In genomic region chr2:180292906-180293305, GRCm38 (mm10) we compare ENCODE assay signal across 32 mouse cellular contexts. TPM values are rescaled to one million over a fixed set of nuclear protein-coding genes. Genes with fewer than 3 reads are reported as not detected.
DNase-seq lines count a peak whose midpoint lies in the region; ATAC-seq and TF ChIP-seq lines count a peak whose summit lies in the region.
"Had no signal": no experiment of that assay in that cellular context is flagged by ENCODE, and none has a peak within 500 bp of the region (broad histone marks: within the 10 kb centered on the region; RNA-seq: fewer than 3 reads in every experiment).

No protein-coding gene starts in this region.

- peak overlapping the region; percentile 45 for H3K27ac ChIP-seq in lung, embryonic 14.5 days (ENCODE audit: low read depth)
- H3K27ac ChIP-seq in lung, postnatal 0 days (ENCODE audit: low read length): no peak overlapping the region
- peak overlapping the region; percentile 82 for H3K27ac ChIP-seq in ES-Bruce4 (ENCODE audit: insufficient read depth, low read length)
- H3K27ac ChIP-seq in ES-E14 (ENCODE audit: insufficient read depth, low read depth, low read length, poor library complexity, severe bottlenecking): no peak overlapping the region
- H3K27ac ChIP-seq: embryonic facial prominence, embryonic 13.5 days; forebrain, embryonic 12.5 days; forebrain, embryonic 15.5 days; heart, embryonic 13.5 days; hindbrain, embryonic 14.5 days; hindbrain, postnatal 0 days had no signal

- no peak for TF ChIP-seq EP300 in lung, postnatal 0 days (IDR thresholded peaks at IDR 0.05)
- TF ChIP-seq EP300 in ES-Bruce4 (IDR thresholded peaks at IDR 0.05; ENCODE audit: insufficient read depth, low read depth, low read length): peak; percentile 91

- no peaks in the 10 kb centered on the region for H3K36me3 ChIP-seq in lung, embryonic 14.5 days (ENCODE audit: insufficient read depth)
- no peaks in the 10 kb centered on the region for H3K36me3 ChIP-seq in lung, postnatal 0 days (ENCODE audit: insufficient read depth, low read length)
- H3K36me3 ChIP-seq in ES-Bruce4 (ENCODE audit: control insufficient read depth, insufficient read depth, low read length, poor library complexity, severe bottlenecking) (no peaks in the 10 kb centered on the region), ES-E14 (ENCODE audit: control insufficient read depth, insufficient read depth, low read length, poor library complexity, severe bottlenecking) (no peaks in the 10 kb centered on the region)
- H3K36me3 ChIP-seq: embryonic facial prominence, embryonic 13.5 days; forebrain, embryonic 12.5 days; forebrain, embryonic 15.5 days; G1E; heart, embryonic 10.5 days; heart, embryonic 13.5 days had no signal

- WGBS in lung, embryonic 14.5 days: 42% methylated on average over 8 of the region's 8 CpGs
- 48% methylated on average over 8 of the region's 8 CpGs for WGBS in lung, postnatal 0 days

- DNase-seq in lung, embryonic 14.5 days: no peak
- DNase-seq in lung, postnatal 36 days: no peak
- DNase-seq in lung, postnatal 0 days (ENCODE audit: low spot score): peak; percentile 49
- DNase-seq in lung, postnatal 10 days: no peak
- no peak for DNase-seq in ES-E14 (ENCODE audit: low read depth, low spot score)
- no peak for DNase-seq in Muller cell, postnatal 12 days (ENCODE audit: inconsistent ontology term)
- no peak for DNase-seq in kidney, postnatal 10 days
- DNase-seq: adrenal gland, postnatal 10 days; adrenal gland, postnatal 36 days; B cell, adult 2 months; cerebellum, adult 18-20 months; cerebellum, adult 9-10 months; cerebellum, postnatal 14 days; gastrocnemius, postnatal 25 days; heart, adult 18-20 months; heart, postnatal 14 days; heart, postnatal 4 days had no signal

- in situ Hi-C loops in ES-E14 (cut with MboI; ENCODE audit: low sequenced_read_pairs in 2 of 2, unreplicated experiment in 2 of 2): no loop called here

- H3K4me2 ChIP-seq in lung, embryonic 14.5 days: no peak overlapping the region
- H3K4me2 ChIP-seq in lung, postnatal 0 days (replicated peaks; ENCODE audit: low read depth, low read length): no peak overlapping the region
- H3K4me2 ChIP-seq: embryonic facial prominence, embryonic 13.5 days; forebrain, embryonic 12.5 days; forebrain, embryonic 15.5 days; heart, embryonic 13.5 days; hindbrain, embryonic 14.5 days had no signal

- ATAC-seq in lung, embryonic 14.5 days (ENCODE audit: insufficient read depth): peak; percentile 7; the same call in 1 of the 2 replicates
- ATAC-seq in lung, postnatal 0 days: 0 out of 2 replicates have a peak, but pooled peaks have one; percentile 9
- ATAC-seq: forebrain, embryonic 15.5 days; hindbrain, postnatal 0 days; inflammation-experienced regulatory T-cells, adult 6 months had no signal

- H3K9me3 ChIP-seq in lung, embryonic 14.5 days (ENCODE audit: low read depth, low read length): no peaks in the 10 kb centered on the region
- no peaks in the 10 kb centered on the region for H3K9me3 ChIP-seq in lung, postnatal 0 days (ENCODE audit: low read length)
- H3K9me3 ChIP-seq in ES-Bruce4 (replicated peaks; ENCODE audit: control insufficient read depth, insufficient read depth, low read length, poor library complexity, severe bottlenecking) (no peaks in the 10 kb centered on the region), ES-E14 (ENCODE audit: control insufficient read depth, insufficient read depth, low read depth, low read length) (no peaks in the 10 kb centered on the region)
- H3K9me3 ChIP-seq: embryonic facial prominence, embryonic 13.5 days; forebrain, embryonic 12.5 days; forebrain, embryonic 15.5 days; G1E; heart, embryonic 10.5 days; heart, embryonic 13.5 days had no signal

- no peak overlapping the region for H3K9ac ChIP-seq in lung, embryonic 14.5 days
- H3K9ac ChIP-seq in lung, postnatal 0 days (replicated peaks; ENCODE audit: low read depth): no peak overlapping the region
- H3K9ac ChIP-seq in ES-Bruce4 (ENCODE audit: low read depth, poor library complexity, severe bottlenecking) (no peak overlapping the region), ES-E14 (ENCODE audit: insufficient read depth, low read depth, low read length, poor library complexity, severe bottlenecking) (no peak overlapping the region)
- H3K9ac ChIP-seq: embryonic facial prominence, embryonic 13.5 days; forebrain, embryonic 12.5 days; forebrain, embryonic 15.5 days; heart, embryonic 13.5 days; hindbrain, embryonic 14.5 days had no signal

- H3K4me1 ChIP-seq in lung, embryonic 14.5 days (ENCODE audit: insufficient read depth): peaks cover 26% of the 10 kb centered on the region
- H3K4me1 ChIP-seq in lung, postnatal 0 days (ENCODE audit: insufficient read depth, low read depth, low read length): peaks cover 6% of the 10 kb centered on the region; the same call in 1 of the 2 replicates
- H3K4me1 ChIP-seq in ES-Bruce4 (ENCODE audit: control insufficient read depth, insufficient read depth, low read length) (peaks cover 26% of the 10 kb centered on the region), ES-E14 (ENCODE audit: control insufficient read depth in 2 of 2, insufficient read depth in 2 of 2, low read length in 2 of 2, poor library complexity in 1 of 2) (peaks cover 2 to 40% of the 10 kb centered on the region in 2 experiments; a peak in 1 of 4 replicates)
- H3K4me1 ChIP-seq: forebrain, embryonic 12.5 days; forebrain, embryonic 15.5 days had no signal

- H3K27me3 ChIP-seq in lung, embryonic 14.5 days (ENCODE audit: insufficient read depth, low read length): no peaks in the 10 kb centered on the region
- H3K27me3 ChIP-seq in lung, postnatal 0 days (replicated peaks; ENCODE audit: insufficient read depth, low read length): no peaks in the 10 kb centered on the region
- no peaks in the 10 kb centered on the region for H3K27me3 ChIP-seq in ES-Bruce4 (ENCODE audit: control insufficient read depth, insufficient read depth, low read length, poor library complexity, severe bottlenecking)
- H3K27me3 ChIP-seq: embryonic facial prominence, embryonic 13.5 days; forebrain, embryonic 15.5 days; heart, embryonic 13.5 days had no signal

- H3K4me3 ChIP-seq in lung, embryonic 14.5 days (ENCODE audit: low read depth, low read length): no peak overlapping the region
- no peak overlapping the region for H3K4me3 ChIP-seq in lung, postnatal 0 days (ENCODE audit: low read depth, low read length)
- H3K4me3 ChIP-seq in ES-Bruce4 (ENCODE audit: low read depth, low read length) (no peak overlapping the region), ES-E14 (ENCODE audit: insufficient read depth in 1 of 2, low read depth in 1 of 2, low read length in 2 of 2, poor library complexity in 1 of 2, severe bottlenecking in 1 of 2) (no peak overlapping the region)
- H3K4me3 ChIP-seq: embryonic facial prominence, embryonic 13.5 days; erythroblast, embryonic 14.5 days; forebrain, embryonic 12.5 days; forebrain, embryonic 15.5 days; heart, embryonic 10.5 days; heart, embryonic 13.5 days had no signal

- no peak for TF ChIP-seq CTCF in lung, embryonic 14.5 days (IDR thresholded peaks at IDR 0.05; ENCODE audit: low read depth)
- no peak for TF ChIP-seq CTCF in lung, postnatal 0 days (IDR thresholded peaks at IDR 0.05)
- TF ChIP-seq CTCF in ES-Bruce4 (IDR thresholded peaks at IDR 0.05; ENCODE audit: low read depth, low read length): no peak

- no peak for TF ChIP-seq POLR2A in ES-Bruce4 (IDR thresholded peaks at IDR 0.05; ENCODE audit: insufficient read depth, low read length)

TF ChIP-seq in ES-E14, 5 proteins besides CTCF, POLR2A, EP300 and RAD21:
- 0 out of 2 replicates have a peak, but pooled peaks have one; percentile 49 for TF ChIP-seq CHD2 (IDR thresholded peaks at IDR 0.05; ENCODE audit: low read depth, low read length)
- no peak for TF ChIP-seq ZC3H11A (IDR thresholded peaks at IDR 0.05; ENCODE audit: borderline replicate concordance, low read depth, low read length)
- TF ChIP-seq MAFK (IDR thresholded peaks at IDR 0.05; ENCODE audit: insufficient read depth, low read depth, low read length): no peak
- 0 out of 2 replicates have a peak, but pooled peaks have one; percentile 44 for TF ChIP-seq ZNF384 (IDR thresholded peaks at IDR 0.05; ENCODE audit: low read depth, low read length)
- no peak for TF ChIP-seq HCFC1 (IDR thresholded peaks at IDR 0.05; ENCODE audit: borderline replicate concordance, insufficient read depth, low read length)

RNA-seq across cellular contexts. Expression of gene Rbbp8nl, which starts 3.2 kb away (rescaled TPM):
- polyA plus RNA-seq in lung, embryonic 14.5 days (2014; fragmentation: Nextera tagmentation; extraction: Ambion mirVana): 1.9 and 2.3 TPM in 2 replicates
- polyA plus RNA-seq in lung, postnatal 0 days (2015; fragmentation: Nextera tagmentation; extraction: Ambion mirVana): 0.20 and 0.46 TPM in 2 replicates
- polyA plus RNA-seq in ES-Bruce4 (2011; ENCODE audit: insufficient read depth, insufficient read length, low read depth, missing spikeins): 1.7 and 1.8 TPM in 2 replicates
- 0.54 and 1.4 TPM in 2 replicates for total RNA-seq in ES-E14 (2012; rRNA removed)
- total RNA-seq: adrenal gland, adult 18-20 months; adrenal gland, postnatal 10 days; adrenal gland, postnatal 36 days; CH12.LX; gastrocnemius, adult 8-10 months; gastrocnemius, postnatal 25 days; heart, adult 18-20 months; heart, postnatal 14 days; heart, postnatal 4 days; hindbrain, postnatal 0 days had no signal
- polyA plus RNA-seq: erythroblast, embryonic 14.5 days; forebrain, embryonic 15.5 days; G1E; hindbrain, embryonic 11.5 days; hindbrain, embryonic 14.5 days; hindbrain, postnatal 0 days; inflammation-experienced regulatory T-cells, adult 6 months had no signal

RNA-seq across cellular contexts. Expression of gene Cables2, which starts 19.6 kb away (rescaled TPM):
- polyA plus RNA-seq in lung, embryonic 14.5 days (2014; fragmentation: Nextera tagmentation; extraction: Ambion mirVana): 24.0 and 25.6 TPM in 2 replicates
- 15.5 and 16.1 TPM in 2 replicates for polyA plus RNA-seq in lung, postnatal 0 days (2015; fragmentation: Nextera tagmentation; extraction: Ambion mirVana)
- 13.2 and 14.5 TPM in 2 replicates for polyA plus RNA-seq in ES-Bruce4 (2011; ENCODE audit: insufficient read depth, insufficient read length, low read depth, missing spikeins)
- 13.4 and 15.5 TPM in 2 replicates for total RNA-seq in ES-E14 (2012; rRNA removed)

RNA-seq across cellular contexts. Expression of gene Rps21, which starts 35.7 kb away (rescaled TPM):
- 630 and 724 TPM in 2 replicates for polyA plus RNA-seq in lung, embryonic 14.5 days (2014; fragmentation: Nextera tagmentation; extraction: Ambion mirVana)
- polyA plus RNA-seq in lung, postnatal 0 days (2015; fragmentation: Nextera tagmentation; extraction: Ambion mirVana): 418 and 453 TPM in 2 replicates
- 1,612 and 1,632 TPM in 2 replicates for polyA plus RNA-seq in ES-Bruce4 (2011; ENCODE audit: insufficient read depth, insufficient read length, low read depth, missing spikeins)
- 4,130 and 4,285 TPM in 2 replicates for total RNA-seq in ES-E14 (2012; rRNA removed)

RNA-seq across cellular contexts. Expression of gene Gata5, which starts 41.6 kb away (rescaled TPM):
- polyA plus RNA-seq in lung, embryonic 14.5 days (2014; fragmentation: Nextera tagmentation; extraction: Ambion mirVana): 37.4 and 42.7 TPM in 2 replicates
- polyA plus RNA-seq in lung, postnatal 0 days (2015; fragmentation: Nextera tagmentation; extraction: Ambion mirVana): 10.4 and 11.4 TPM in 2 replicates
- polyA plus RNA-seq in ES-Bruce4 (2011; ENCODE audit: insufficient read depth, insufficient read length, low read depth, missing spikeins): 0.53 TPM in 1 of 2 replicates, not detected in the other
- 0.04 and 0.11 TPM in 2 replicates for total RNA-seq in ES-E14 (2012; rRNA removed)
- total RNA-seq: CH12.LX; gastrocnemius, adult 8-10 months; gastrocnemius, postnatal 25 days; hindbrain, postnatal 0 days had no signal
- polyA plus RNA-seq: embryonic facial prominence, embryonic 13.5 days; erythroblast, embryonic 14.5 days; forebrain, embryonic 12.5 days; forebrain, embryonic 15.5 days; G1E; hindbrain, embryonic 11.5 days; hindbrain, postnatal 0 days; inflammation-experienced regulatory T-cells, adult 6 months had no signal

Comparison
In these comparisons a context has a peak if more than half of its experiments do, and no peak if none do; other contexts are left out.
1. H3K27ac ChIP-seq: peak in lung, embryonic 14.5 days (single experiment) and ES-Bruce4 (single experiment); none in lung, postnatal 0 days (single experiment) and ES-E14 (single experiment).